Mouse (Mus musculus) C2C12 (cell line): ENCODE data around the gene Jazf1.

ENCODE experiments used
- CEBPB ChIP-seq: IDR thresholded peaks from one replicate; pipeline ENCODE4 v1.6.1; 2011; ENCODE audit warnings: low read depth, mild to moderate bottlenecking, control low read depth, moderate library complexity
- CTCF ChIP-seq: IDR thresholded peaks from one replicate; pipeline ENCODE4 v1.5.1; 2011; ENCODE audit not compliant: control insufficient read depth, insufficient read depth, insufficient read length
- MAX ChIP-seq: IDR thresholded peaks from one replicate; pipeline ENCODE4 v1.6.1; 2011; ENCODE audit warnings: mild to moderate bottlenecking, control low read depth
- MYOD1 ChIP-seq: IDR thresholded peaks from one replicate; pipeline ENCODE4 v1.6.1; 2011; ENCODE audit warnings: low read depth; ENCODE audit not compliant: control insufficient read depth, insufficient read length
- USF1 ChIP-seq: IDR thresholded peaks from one replicate; pipeline ENCODE4 v1.6.1; 2011; ENCODE audit warnings: low read depth, mild to moderate bottlenecking, control low read depth, moderate library complexity

GRCm38 (mm10) chr6:53005544-53005943, 62.9 kb downstream of the Jazf1 start:
- TF ChIP-seq CTCF = no peak
- TF ChIP-seq MYOD1 = no peak
- no peak for TF ChIP-seq USF1
- no peak for TF ChIP-seq MAX
- TF ChIP-seq CEBPB = no peak
